Mouse (Mus musculus): ENCODE results near the gene Ccl6.

DNA sequence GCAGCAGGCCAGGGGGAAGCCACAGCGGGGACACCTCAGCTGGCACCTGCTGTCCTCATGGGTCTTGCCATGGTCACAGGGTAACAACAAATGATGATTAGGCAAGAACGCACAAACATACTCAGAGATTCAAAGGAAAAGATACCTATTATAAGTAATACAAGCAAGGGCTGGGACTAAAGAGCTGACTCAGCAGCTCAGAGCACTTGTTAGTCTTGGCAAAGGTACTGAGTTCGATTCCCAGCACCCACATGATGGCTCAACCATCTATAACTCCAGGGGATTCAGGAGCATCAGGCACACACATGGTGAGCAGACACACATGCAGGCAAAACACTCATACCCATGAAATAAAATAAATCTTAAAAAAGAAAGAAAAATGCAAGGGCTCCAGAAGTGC, 51.5 kb downstream of the Ccl6 start:
- TF ChIP-seq CTCF (IDR thresholded peaks at IDR 0.05; ENCODE audit: control insufficient read depth, insufficient read depth, low read length) = no peak
- TF ChIP-seq POLR2A (IDR thresholded peaks at IDR 0.05; ENCODE audit: borderline replicate concordance, control insufficient read depth, low read depth, low read length) = no peak
